Mouse (Mus musculus): ENCODE data around the gene Mgat3.

Gene Mgat3

GRCm38 (mm10) chr15:80191585-80192245 lies 18.2 kb downstream of the Mgat3 start:
- TF ChIP-seq POU5F1 (IDR thresholded peaks at IDR 0.05; ENCODE audit: borderline replicate concordance, low read length) (no peak), CTCF (conservative IDR thresholded peaks at IDR 0.05; ENCODE audit: low read length) (no peak), NANOG (IDR thresholded peaks at IDR 0.05; ENCODE audit: borderline replicate concordance, low read length) (no peak)
- peaks cover 4% of the 10 kb centered on the region; the same call in 1 of the 2 replicates for H3K9me3 ChIP-seq (ENCODE audit: low read length)
- H3K4me3 ChIP-seq (replicated peaks; ENCODE audit: low read length) = no peak overlapping the region
- no peaks in the 10 kb centered on the region for H3K27me3 ChIP-seq (ENCODE audit: insufficient read depth, low read length)
- peaks cover 59% of the 10 kb centered on the region for H3K4me1 ChIP-seq (replicated peaks; ENCODE audit: low read depth, low read length)
- H3K36me3 ChIP-seq (ENCODE audit: insufficient read depth, low read length) = no peaks in the 10 kb centered on the region

GRCm38 (mm10) chr15:80192246-80192585 lies 18.7 kb downstream of the Mgat3 start:
- peaks cover 59% of the 10 kb centered on the region for H3K4me1 ChIP-seq (replicated peaks; ENCODE audit: low read depth, low read length)
- H3K9me3 ChIP-seq (ENCODE audit: low read length) = peaks cover 5% of the 10 kb centered on the region; the same call in 1 of the 2 replicates
- no peak for TF ChIP-seq CTCF (conservative IDR thresholded peaks at IDR 0.05; ENCODE audit: low read length)
- no peak for TF ChIP-seq POU5F1 (IDR thresholded peaks at IDR 0.05; ENCODE audit: borderline replicate concordance, low read length)
- TF ChIP-seq NANOG (IDR thresholded peaks at IDR 0.05; ENCODE audit: borderline replicate concordance, low read length) = no peak
- H3K36me3 ChIP-seq (ENCODE audit: insufficient read depth, low read length) = no peaks in the 10 kb centered on the region
- no peaks in the 10 kb centered on the region for H3K27me3 ChIP-seq (ENCODE audit: insufficient read depth, low read length)
- no peak overlapping the region for H3K4me3 ChIP-seq (replicated peaks; ENCODE audit: low read length)

GRCm38 (mm10) chr15:80192847-80193246 lies 19.3 kb downstream of the Mgat3 start:
- no peaks in the 10 kb centered on the region for H3K36me3 ChIP-seq (ENCODE audit: insufficient read depth, low read length)
- TF ChIP-seq CTCF (conservative IDR thresholded peaks at IDR 0.05; ENCODE audit: low read length) (no peak), POU5F1 (IDR thresholded peaks at IDR 0.05; ENCODE audit: borderline replicate concordance, low read length) (no peak), NANOG (IDR thresholded peaks at IDR 0.05; ENCODE audit: borderline replicate concordance, low read length) (no peak)
- peaks cover 5% of the 10 kb centered on the region; the same call in 1 of the 2 replicates for H3K9me3 ChIP-seq (ENCODE audit: low read length)
- H3K27me3 ChIP-seq (ENCODE audit: insufficient read depth, low read length) = no peaks in the 10 kb centered on the region
- peaks cover 59% of the 10 kb centered on the region for H3K4me1 ChIP-seq (replicated peaks; ENCODE audit: low read depth, low read length)
- no peak overlapping the region for H3K4me3 ChIP-seq (replicated peaks; ENCODE audit: low read length)

- Histone ChIP-seq H3K27me3 (ENCODE audit: insufficient read depth, low read length) (no peaks in the 10 kb centered on the region), H3K4me3 (replicated peaks; ENCODE audit: low read length) (no peak overlapping the region), H3K9me3 (ENCODE audit: low read length) (peaks cover 5% of the 10 kb centered on the region; the same call in 1 of the 2 replicates), H3K4me1 (replicated peaks; ENCODE audit: low read depth, low read length) (peaks cover 33% of the 10 kb centered on the region), H3K36me3 (ENCODE audit: insufficient read depth, low read length) (no peaks in the 10 kb centered on the region)
- TF ChIP-seq NANOG (IDR thresholded peaks at IDR 0.05; ENCODE audit: borderline replicate concordance, low read length) (no peak), CTCF (conservative IDR thresholded peaks at IDR 0.05; ENCODE audit: low read length) (no peak)
These were observed 26.0 kb downstream of the Mgat3 start for GRCm38 (mm10) chr15:80199556-80199955.

- no peaks in the 10 kb centered on the region for H3K9me3 ChIP-seq (ENCODE audit: low read length)
- TF ChIP-seq CTCF (conservative IDR thresholded peaks at IDR 0.05; ENCODE audit: low read length) (no peak), POU5F1 (IDR thresholded peaks at IDR 0.05; ENCODE audit: borderline replicate concordance, low read length) (no peak), NANOG (IDR thresholded peaks at IDR 0.05; ENCODE audit: borderline replicate concordance, low read length) (no peak)
- H3K27me3 ChIP-seq (ENCODE audit: insufficient read depth, low read length) = no peaks in the 10 kb centered on the region
- H3K36me3 ChIP-seq (ENCODE audit: insufficient read depth, low read length) = no peaks in the 10 kb centered on the region
- H3K4me1 ChIP-seq (replicated peaks; ENCODE audit: low read depth, low read length) = peaks cover 31% of the 10 kb centered on the region
- H3K4me3 ChIP-seq (replicated peaks; ENCODE audit: low read length) = no peak overlapping the region
These were observed 28.7 kb downstream of the Mgat3 start for GRCm38 (mm10) chr15:80202111-80202775.

- Histone ChIP-seq H3K36me3 (ENCODE audit: insufficient read depth, low read length) (no peaks in the 10 kb centered on the region), H3K4me3 (replicated peaks; ENCODE audit: low read length) (no peak overlapping the region), H3K9me3 (ENCODE audit: low read length) (no peaks in the 10 kb centered on the region), H3K4me1 (replicated peaks; ENCODE audit: low read depth, low read length) (peaks cover 35% of the 10 kb centered on the region), H3K27me3 (ENCODE audit: insufficient read depth, low read length) (no peaks in the 10 kb centered on the region)
- TF ChIP-seq POU5F1 (IDR thresholded peaks at IDR 0.05; ENCODE audit: borderline replicate concordance, low read length) = no peak
These were observed 29.9 kb downstream of the Mgat3 start for GRCm38 (mm10) chr15:80203406-80203805.

GRCm38 (mm10) chr15:80206057-80206565 lies 32.6 kb downstream of the Mgat3 start:
- TF ChIP-seq POU5F1 (IDR thresholded peaks at IDR 0.05; ENCODE audit: borderline replicate concordance, low read length) = no peak
- TF ChIP-seq NANOG (IDR thresholded peaks at IDR 0.05; ENCODE audit: borderline replicate concordance, low read length) = no peak
- no peak for TF ChIP-seq CTCF (conservative IDR thresholded peaks at IDR 0.05; ENCODE audit: low read length)
- Histone ChIP-seq H3K36me3 (ENCODE audit: insufficient read depth, low read length) (no peaks in the 10 kb centered on the region), H3K4me1 (replicated peaks; ENCODE audit: low read depth, low read length) (peaks cover 26% of the 10 kb centered on the region), H3K4me3 (replicated peaks; ENCODE audit: low read length) (no peak overlapping the region), H3K27me3 (ENCODE audit: insufficient read depth, low read length) (peaks cover 6% of the 10 kb centered on the region), H3K9me3 (ENCODE audit: low read length) (no peaks in the 10 kb centered on the region)

- peaks cover 29% of the 10 kb centered on the region for H3K27me3 ChIP-seq (ENCODE audit: insufficient read depth, low read length)
- no peaks in the 10 kb centered on the region for H3K9me3 ChIP-seq (ENCODE audit: low read length)
- TF ChIP-seq CTCF (conservative IDR thresholded peaks at IDR 0.05; ENCODE audit: low read length) = no peak
- no peak for TF ChIP-seq POU5F1 (IDR thresholded peaks at IDR 0.05; ENCODE audit: borderline replicate concordance, low read length)
- no peak for TF ChIP-seq NANOG (IDR thresholded peaks at IDR 0.05; ENCODE audit: borderline replicate concordance, low read length)
- H3K4me3 ChIP-seq (replicated peaks; ENCODE audit: low read length) = no peak overlapping the region
- peaks cover 44% of the 10 kb centered on the region for H3K4me1 ChIP-seq (replicated peaks; ENCODE audit: low read depth, low read length)
- H3K36me3 ChIP-seq (ENCODE audit: insufficient read depth, low read length) = peaks cover 8% of the 10 kb centered on the region; the same call in 1 of the 2 replicates
These were observed 34.9 kb downstream of the Mgat3 start for GRCm38 (mm10) chr15:80208446-80208845.
